Mouse (Mus musculus) forebrain, embryonic 16.5 days (tissue): ENCODE results near the gene Ern1. TPM values are rescaled to one million over a fixed set of nuclear protein-coding genes. Genes with fewer than 3 reads are reported as not detected.

Experiments
- ATAC-seq: fragments of 200-750 bp; cut with Nextera tagmentation; 2 replicates; pipeline ENCODE4 v1.8.0; 2017; ENCODE audit warnings: mild to moderate bottlenecking, moderate library complexity
- H3K27ac ChIP-seq: fragments of 300-500 bp; sonication (generic); 2 replicates; pipeline ENCODE4 v1.5.1; 2014; ENCODE audit warnings: low read length, control low read depth
- H3K27me3 ChIP-seq: fragments of 300-500 bp; sonication (generic); replicated peaks from 2 replicates; pipeline ENCODE4 v1.6.1; 2014; ENCODE audit warnings: low read length; ENCODE audit not compliant: control insufficient read depth, insufficient read depth
- H3K36me3 ChIP-seq: fragments of 300-500 bp; sonication (generic); 2 replicates; pipeline ENCODE4 v1.6.1; 2014; ENCODE audit not compliant: control insufficient read depth, insufficient read depth
- H3K4me1 ChIP-seq: fragments of 300-500 bp; sonication (generic); replicated peaks from 2 replicates; pipeline ENCODE4 v1.6.1; 2014; ENCODE audit warnings: low read length; ENCODE audit not compliant: control insufficient read depth, insufficient read depth
- H3K4me2 ChIP-seq: fragments of 300-500 bp; sonication (generic); 2 replicates; pipeline ENCODE4 v1.6.1; 2014; ENCODE audit warnings: mild to moderate bottlenecking, low read length, control low read depth
- H3K4me3 ChIP-seq: fragments of 300-500 bp; sonication (generic); replicated peaks from 2 replicates; pipeline ENCODE4 v1.5.1; 2014; ENCODE audit warnings: mild to moderate bottlenecking, low read length, control low read depth
- H3K9ac ChIP-seq: fragments of 300-500 bp; sonication (generic); replicated peaks from 2 replicates; pipeline ENCODE4 v1.6.1; 2014; ENCODE audit warnings: low read depth, low read length, control low read depth
- H3K9me3 ChIP-seq: fragments of 300-500 bp; sonication (generic); 2 replicates; pipeline ENCODE4 v1.6.1; 2016; ENCODE audit warnings: low read length; ENCODE audit not compliant: control insufficient read depth
- WGBS: fragments of 180-500 bp; shearing (Covaris S2); extraction: QIAGEN DNeasy Blood & Tissue Kit; methylation state at CpG from one replicate; pipeline ENCODE4 v1.1.7; 2014; 5-methylcytosine and 5-hydroxymethylcytosine counted together
- polyA plus RNA-seq: library from polyadenylated mRNA; unstranded; fragments of >200 nt; fragmentation: Nextera tagmentation; extraction: Ambion mirVana; gene quantifications from 2 replicates; pipeline ENCODE4 v1.2.1, GENCODE M21; 2015

The Ern1 gene
- polyA plus RNA-seq, 1 experiment from 2014 or later = 6.0 TPM

GRCm38 (mm10) chr11:106381883-106382282 lies 105.8 kb downstream of the Ern1 start:
- no peak overlapping the region for H3K9ac ChIP-seq
- no peaks in the 10 kb centered on the region for H3K36me3 ChIP-seq
- H3K4me1 ChIP-seq = no peaks in the 10 kb centered on the region
- no peak overlapping the region for H3K4me3 ChIP-seq
- 91% methylated on average over 7 of the region's 7 CpGs for WGBS
- ATAC-seq = no peak
- no peaks in the 10 kb centered on the region for H3K27me3 ChIP-seq
- no peaks in the 10 kb centered on the region for H3K9me3 ChIP-seq
- no peak overlapping the region for H3K27ac ChIP-seq
- H3K4me2 ChIP-seq = no peak overlapping the region

GRCm38 (mm10) chr11:106381011-106381410 lies 106.6 kb downstream of the Ern1 start:
- no peak overlapping the region for H3K9ac ChIP-seq
- 83% methylated on average over 11 of the region's 11 CpGs for WGBS

GRCm38 (mm10) chr11:106374979-106375378 lies 112.7 kb downstream of the Ern1 start:
- H3K4me3 ChIP-seq = no peak overlapping the region
- 82% methylated on average over 5 of the region's 5 CpGs for WGBS
- H3K36me3 ChIP-seq = no peaks in the 10 kb centered on the region
- no peak overlapping the region for H3K27ac ChIP-seq
- H3K4me1 ChIP-seq = no peaks in the 10 kb centered on the region
- no peak overlapping the region for H3K4me2 ChIP-seq
- H3K9ac ChIP-seq = no peak overlapping the region
- no peaks in the 10 kb centered on the region for H3K9me3 ChIP-seq
- no peak for ATAC-seq
- H3K27me3 ChIP-seq = no peaks in the 10 kb centered on the region

More at GRCm38 (mm10) chr11:106381011-106381410, 106.6 kb downstream of the Ern1 start:
- no peak overlapping the region for H3K4me3 ChIP-seq
- ATAC-seq = no peak
- H3K36me3 ChIP-seq = no peaks in the 10 kb centered on the region
- no peak overlapping the region for H3K27ac ChIP-seq
- H3K9me3 ChIP-seq = no peaks in the 10 kb centered on the region
- H3K27me3 ChIP-seq = no peaks in the 10 kb centered on the region
- H3K4me2 ChIP-seq = no peak overlapping the region
- no peaks in the 10 kb centered on the region for H3K4me1 ChIP-seq

- Histone ChIP-seq H3K4me3 (no peak overlapping the region), H3K4me1 (no peaks in the 10 kb centered on the region), H3K36me3 (no peaks in the 10 kb centered on the region), H3K27me3 (no peaks in the 10 kb centered on the region), H3K9ac (no peak overlapping the region), H3K27ac (no peak overlapping the region), H3K4me2 (no peak overlapping the region), H3K9me3 (no peaks in the 10 kb centered on the region)
- no peak for ATAC-seq
- WGBS = 53% methylated on average over 9 of the region's 9 CpGs
Measured at GRCm38 (mm10) chr11:106374559-106374958, 113.1 kb downstream of the Ern1 start.

- Histone ChIP-seq H3K4me1 (no peaks in the 10 kb centered on the region), H3K4me3 (no peak overlapping the region), H3K4me2 (no peak overlapping the region), H3K9ac (no peak overlapping the region), H3K36me3 (no peaks in the 10 kb centered on the region), H3K27ac (no peak overlapping the region), H3K9me3 (no peaks in the 10 kb centered on the region), H3K27me3 (no peaks in the 10 kb centered on the region)
- WGBS = 66% methylated on average over 11 of the region's 11 CpGs
- no peak for ATAC-seq
Measured at GRCm38 (mm10) chr11:106373998-106374397, 113.7 kb downstream of the Ern1 start.

GRCm38 (mm10) chr11:106366316-106366715 lies 121.3 kb downstream of the Ern1 start:
- no peak overlapping the region for H3K4me2 ChIP-seq
- WGBS = 14% methylated on average over 3 of the region's 3 CpGs
- ATAC-seq = no peak
- H3K27ac ChIP-seq = no peak overlapping the region
- H3K4me3 ChIP-seq = no peak overlapping the region
- H3K36me3 ChIP-seq = no peaks in the 10 kb centered on the region
- H3K9me3 ChIP-seq = no peaks in the 10 kb centered on the region
- no peaks in the 10 kb centered on the region for H3K27me3 ChIP-seq
- no peak overlapping the region for H3K9ac ChIP-seq
- 0 out of 2 replicates have a peak, but pooled peaks cover 3% of the 10 kb centered on the region for H3K4me1 ChIP-seq

- no peak within 1 kb of the TSS for H3K27ac ChIP-seq
- H3K27me3 ChIP-seq = no peaks in the 10 kb centered on the region
- H3K4me3 ChIP-seq = no peak within 1 kb of the TSS
- H3K4me2 ChIP-seq = no peak within 1 kb of the TSS
- 54% methylated on average over 10 of the region's 10 CpGs for WGBS
- no peak within 1 kb of the TSS for H3K9ac ChIP-seq
- no peaks in the 10 kb centered on the region for H3K9me3 ChIP-seq
- H3K36me3 ChIP-seq = no peaks in the 10 kb centered on the region
- ATAC-seq = no peak
- H3K4me1 ChIP-seq = 0 out of 2 replicates have a peak, but pooled peaks cover 3% of the 10 kb centered on the region
Measured at GRCm38 (mm10) chr11:106365366-106365765, 122.3 kb downstream of the Ern1 start, which contains the start of gene Prr29. Gene Prr29 (plus strand): TSS chr11:106365472.

GRCm38 (mm10) chr11:106364712-106365111 lies 122.9 kb downstream of the Ern1 start:
- H3K36me3 ChIP-seq = no peaks in the 10 kb centered on the region
- H3K9me3 ChIP-seq = no peaks in the 10 kb centered on the region
- no peaks in the 10 kb centered on the region for H3K27me3 ChIP-seq
- no peak for ATAC-seq
- 10% methylated on average over 11 of the region's 11 CpGs for WGBS
- H3K4me2 ChIP-seq = no peak overlapping the region
- 0 out of 2 replicates have a peak, but pooled peaks cover 3% of the 10 kb centered on the region for H3K4me1 ChIP-seq
- H3K4me3 ChIP-seq = no peak overlapping the region
- no peak overlapping the region for H3K9ac ChIP-seq
- H3K27ac ChIP-seq = no peak overlapping the region

GRCm38 (mm10) chr11:106359350-106359749 lies 128.3 kb downstream of the Ern1 start:
- no peak for ATAC-seq
- no peak overlapping the region for H3K27ac ChIP-seq
- no peaks in the 10 kb centered on the region for H3K27me3 ChIP-seq
- no peak overlapping the region for H3K9ac ChIP-seq
- H3K4me2 ChIP-seq = no peak overlapping the region
- H3K4me3 ChIP-seq = no peak overlapping the region
- no peaks in the 10 kb centered on the region for H3K9me3 ChIP-seq
- WGBS = 19% methylated on average over 5 of the region's 5 CpGs
- no peaks in the 10 kb centered on the region for H3K36me3 ChIP-seq
- no peaks in the 10 kb centered on the region for H3K4me1 ChIP-seq
